Mouse (Mus musculus): Measurements from ENCODE around the gene Vac14.
"Not testable (repeated sequence)": the region's sequence is repeated elsewhere in the genome, so short reads cannot be mapped to it uniquely, and the experiment has no call there.

Vac14 gene

DNA sequence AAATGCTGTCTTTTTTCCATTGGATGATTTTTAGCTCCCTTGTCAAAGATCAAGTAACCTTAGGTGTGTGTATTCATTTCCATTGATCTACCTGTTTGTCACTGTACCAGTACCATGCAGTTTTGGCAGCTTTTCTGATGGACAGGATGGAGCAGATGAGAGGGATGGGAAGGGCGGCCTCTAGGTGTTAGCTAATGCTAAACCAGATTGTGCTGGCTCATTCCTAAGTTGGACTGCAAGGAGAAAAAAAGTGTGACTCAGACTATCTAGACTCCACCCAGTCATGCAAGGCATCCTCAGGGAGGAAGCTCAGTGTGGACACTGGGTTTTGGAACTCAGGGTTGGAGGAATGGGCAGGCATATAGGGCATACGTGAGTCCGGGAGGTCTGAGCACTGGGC lies 30.2 kb downstream of the Vac14 start:
- DNase-seq (ENCODE audit: low read depth, low spot score) = no peak

DNA sequence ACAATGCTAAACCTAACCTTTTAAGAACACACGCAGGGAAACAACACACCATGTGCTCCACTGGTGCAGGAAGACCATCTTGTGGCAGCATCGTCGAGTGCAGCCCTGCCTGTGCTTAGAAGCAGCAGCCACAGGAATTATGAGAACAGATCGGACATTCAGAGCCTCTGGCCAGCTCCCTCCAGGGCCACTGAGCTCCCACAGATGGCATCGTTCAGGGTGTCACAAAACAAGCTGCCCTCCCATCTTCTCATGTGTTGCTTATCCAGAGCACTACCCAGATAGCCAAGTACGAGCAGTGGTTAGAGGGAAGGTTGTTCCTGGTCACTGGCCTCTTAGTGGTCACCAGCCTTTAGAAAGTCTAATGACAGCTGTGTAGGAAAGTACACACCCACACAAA lies 30.9 kb downstream of the Vac14 start:
- no peak for DNase-seq (ENCODE audit: low read depth, low spot score)

DNA sequence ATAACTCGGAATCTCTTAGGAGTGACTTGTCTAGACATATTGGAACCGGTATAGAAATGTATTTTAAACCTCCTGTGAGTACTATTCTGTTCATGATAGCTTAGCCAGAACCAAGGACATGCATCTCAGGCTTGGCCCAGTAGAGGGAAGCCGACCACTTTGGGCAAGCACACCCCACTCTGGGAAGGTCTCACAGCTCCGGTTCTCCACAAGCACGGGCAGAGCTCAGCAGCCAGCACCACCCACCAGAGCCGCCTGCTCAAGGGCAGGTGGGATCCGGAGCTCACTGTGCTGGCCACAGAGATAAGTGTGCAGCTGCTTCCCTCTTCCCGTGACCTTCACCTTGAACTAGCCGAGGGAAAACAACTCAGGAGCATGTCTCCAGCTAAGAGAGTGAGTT lies 32.5 kb downstream of the Vac14 start:
- no peak for DNase-seq (ENCODE audit: low read depth, low spot score)

DNA sequence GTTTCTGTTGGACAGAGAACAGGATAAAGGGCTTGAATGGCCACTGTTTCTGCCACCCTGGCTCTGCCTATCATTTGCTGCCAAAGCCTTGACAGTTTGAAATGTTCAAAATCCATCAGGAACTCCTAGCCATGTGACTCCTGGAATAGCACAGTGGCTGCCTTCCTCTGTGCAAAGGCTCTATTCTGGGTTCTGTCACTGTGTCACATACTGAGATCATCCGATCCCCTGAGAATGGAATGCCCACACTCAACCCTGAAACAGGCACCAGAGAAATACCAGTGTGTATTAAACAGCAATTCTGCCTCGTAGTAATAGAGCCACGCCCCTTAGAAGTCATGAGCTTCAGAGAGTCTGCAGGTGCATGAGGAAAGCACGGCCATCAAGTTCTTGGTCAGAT lies 33.5 kb downstream of the Vac14 start:
- no peak for DNase-seq (ENCODE audit: low read depth, low spot score)

DNA sequence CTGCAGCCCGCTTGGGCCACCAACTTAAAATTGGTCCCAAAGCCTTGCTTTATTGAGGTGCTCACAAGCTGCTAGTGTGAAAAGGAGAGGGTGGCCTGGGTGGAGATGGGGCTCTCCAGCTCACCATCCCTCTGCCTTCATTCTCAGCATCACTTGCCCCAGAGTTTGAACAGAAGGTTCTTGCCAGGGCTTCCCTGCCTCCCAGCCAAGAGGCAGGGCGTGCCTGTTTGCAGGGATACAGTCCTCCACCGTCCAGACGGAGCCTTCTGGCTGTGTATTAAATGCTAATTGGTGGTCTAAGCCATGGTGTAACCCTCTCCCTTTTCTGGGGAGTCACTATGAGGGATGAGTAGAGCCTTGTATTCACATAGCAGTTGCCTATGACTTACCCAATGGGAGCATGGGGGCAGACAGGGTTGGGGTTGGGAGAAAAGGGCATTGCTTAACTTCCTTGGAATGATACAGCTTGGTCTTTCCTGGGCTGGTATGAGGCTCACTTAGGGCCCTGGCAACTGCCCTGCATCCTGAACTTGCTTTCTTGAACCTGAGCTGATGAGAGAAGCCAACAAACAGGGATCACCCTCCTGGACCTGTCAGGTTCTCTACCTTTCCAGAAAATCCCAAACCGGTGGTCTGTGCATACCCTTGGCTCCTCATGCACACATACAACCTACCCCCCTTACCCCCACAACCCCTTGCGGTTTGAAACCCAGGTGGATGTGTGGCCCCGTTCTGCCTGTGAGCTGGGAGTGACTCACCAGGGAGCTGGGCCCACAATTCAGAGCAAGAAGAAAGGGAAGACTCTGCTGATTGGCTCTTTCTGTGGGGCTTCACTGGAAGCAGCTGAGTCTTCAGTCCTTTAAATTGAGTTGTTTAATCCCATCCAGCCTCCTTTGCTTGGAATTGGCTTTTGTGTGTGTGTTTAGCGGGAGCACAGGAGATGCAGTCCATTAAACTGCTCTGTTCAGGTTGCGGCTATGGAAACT lies 36.0 kb downstream of the Vac14 start:
- DNase-seq (ENCODE audit: low read depth, low spot score) = no peak

DNA sequence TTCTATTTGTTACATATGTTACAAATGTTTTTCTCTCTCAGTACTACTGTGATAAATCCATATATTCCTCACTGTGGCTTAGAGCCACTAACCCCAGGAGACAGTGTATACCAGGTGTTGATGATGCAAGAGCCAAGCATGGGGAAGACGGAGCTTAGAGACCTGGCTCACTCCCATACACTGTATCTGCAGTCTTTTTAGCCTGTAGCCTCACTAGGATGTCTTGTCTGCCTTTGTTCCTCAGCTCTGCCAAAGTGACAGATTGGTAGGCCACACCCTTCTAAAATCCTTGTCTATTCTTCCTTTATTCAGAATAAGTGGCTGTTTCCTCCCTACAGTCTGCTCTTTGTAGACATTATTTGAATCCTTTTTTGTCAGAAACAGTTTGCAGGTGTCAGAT lies 37.4 kb downstream of the Vac14 start:
- no peak for DNase-seq (ENCODE audit: low read depth, low spot score)

DNA sequence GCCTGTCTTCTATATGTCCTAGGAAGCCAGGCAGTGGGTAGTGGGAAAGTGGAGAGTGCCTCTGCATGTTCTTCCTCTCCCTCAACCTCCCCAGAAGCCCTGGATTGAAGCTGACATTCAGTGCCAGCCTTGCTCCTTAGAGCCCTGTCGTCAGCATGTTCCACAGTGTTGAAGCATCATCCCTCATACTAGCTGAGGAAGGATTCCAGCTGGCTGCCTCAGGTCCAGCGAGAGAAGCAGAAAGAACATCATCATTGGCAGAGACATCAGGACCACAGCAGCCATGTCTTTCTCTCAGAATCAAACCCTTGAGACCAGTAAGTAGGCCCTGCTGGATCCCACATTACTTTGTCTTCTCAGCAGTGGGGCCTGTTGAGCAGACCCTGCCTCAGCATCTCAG lies 39.3 kb downstream of the Vac14 start:
- no peak for DNase-seq (ENCODE audit: low read depth, low spot score)

DNA sequence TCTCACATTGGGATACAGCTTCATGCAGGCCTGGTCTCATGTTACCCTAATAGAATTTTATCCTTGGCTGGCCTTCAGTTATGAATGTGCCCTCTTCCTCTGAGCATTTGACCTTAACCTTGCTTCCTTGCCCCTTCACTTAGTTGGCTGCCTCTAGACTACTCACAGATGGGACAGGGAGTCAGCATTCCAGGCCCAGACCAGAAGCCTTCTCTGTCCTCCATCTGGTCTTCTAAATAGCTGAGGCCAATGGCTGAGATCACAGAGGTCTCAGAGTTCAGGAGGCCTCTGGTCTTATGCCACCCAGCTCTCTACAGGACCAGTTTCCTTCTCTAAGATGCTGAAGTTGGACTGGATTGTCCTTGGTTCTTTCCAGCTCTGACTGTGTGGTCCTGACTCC lies 41.7 kb downstream of the Vac14 start:
- DNase-seq (ENCODE audit: low read depth, low spot score) = no peak

DNA sequence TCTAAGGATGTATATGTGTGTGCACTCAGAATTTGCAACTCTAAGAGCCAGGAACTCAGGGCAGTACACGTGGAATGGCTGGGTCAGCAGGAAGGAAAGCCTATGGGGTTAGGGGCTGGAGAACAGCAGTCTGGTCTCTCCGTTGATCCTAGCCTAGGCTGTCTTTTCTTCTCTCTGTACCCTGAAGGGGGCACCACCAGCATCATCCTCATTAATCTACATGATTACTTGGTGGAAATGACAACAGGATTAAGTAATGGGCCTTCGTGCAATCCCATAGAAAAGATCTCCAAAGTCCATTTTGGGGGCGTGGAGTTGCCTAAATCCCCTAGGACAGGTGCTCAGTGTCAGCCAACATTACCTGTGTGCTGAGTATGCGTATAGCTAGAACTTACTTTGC lies 44.2 kb downstream of the Vac14 start:
- DNase-seq (ENCODE audit: low read depth, low spot score) = no peak

DNA sequence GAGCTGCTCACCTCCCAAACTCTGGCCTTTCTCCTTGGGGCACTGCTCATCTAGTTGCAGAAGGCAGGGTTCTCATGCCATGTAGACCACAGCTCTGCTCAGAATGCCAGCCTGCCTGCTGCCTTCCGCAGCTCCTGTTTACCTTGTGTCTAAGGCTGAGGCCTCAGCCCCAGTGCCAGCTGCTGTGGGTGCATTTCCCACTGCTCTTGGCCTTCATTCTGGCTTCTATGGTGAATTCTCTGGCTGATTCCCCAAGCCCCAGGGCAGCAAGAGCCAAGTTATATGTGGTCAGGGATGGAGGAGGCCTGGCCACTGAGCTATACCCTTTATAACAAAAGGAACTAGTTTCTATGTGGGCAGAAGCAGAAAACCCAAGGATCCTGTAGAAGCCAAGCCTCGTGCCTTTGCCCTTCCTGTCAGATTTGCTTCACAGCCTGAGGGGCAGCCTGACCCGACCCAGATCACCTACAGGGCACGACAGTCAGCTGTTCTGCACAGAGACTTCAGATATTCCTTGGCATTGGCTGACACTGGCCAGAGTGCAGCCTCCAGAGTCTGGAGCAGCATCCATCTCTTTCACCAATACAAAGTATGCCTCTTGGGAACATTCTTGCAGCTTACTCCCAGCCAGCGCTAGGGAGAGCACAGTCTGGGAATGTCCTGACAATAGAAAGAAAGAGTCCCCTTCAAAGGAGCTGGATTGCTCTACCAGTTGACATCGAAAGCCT lies 44.8 kb downstream of the Vac14 start:
- no peak for DNase-seq (ENCODE audit: low read depth, low spot score)

DNA sequence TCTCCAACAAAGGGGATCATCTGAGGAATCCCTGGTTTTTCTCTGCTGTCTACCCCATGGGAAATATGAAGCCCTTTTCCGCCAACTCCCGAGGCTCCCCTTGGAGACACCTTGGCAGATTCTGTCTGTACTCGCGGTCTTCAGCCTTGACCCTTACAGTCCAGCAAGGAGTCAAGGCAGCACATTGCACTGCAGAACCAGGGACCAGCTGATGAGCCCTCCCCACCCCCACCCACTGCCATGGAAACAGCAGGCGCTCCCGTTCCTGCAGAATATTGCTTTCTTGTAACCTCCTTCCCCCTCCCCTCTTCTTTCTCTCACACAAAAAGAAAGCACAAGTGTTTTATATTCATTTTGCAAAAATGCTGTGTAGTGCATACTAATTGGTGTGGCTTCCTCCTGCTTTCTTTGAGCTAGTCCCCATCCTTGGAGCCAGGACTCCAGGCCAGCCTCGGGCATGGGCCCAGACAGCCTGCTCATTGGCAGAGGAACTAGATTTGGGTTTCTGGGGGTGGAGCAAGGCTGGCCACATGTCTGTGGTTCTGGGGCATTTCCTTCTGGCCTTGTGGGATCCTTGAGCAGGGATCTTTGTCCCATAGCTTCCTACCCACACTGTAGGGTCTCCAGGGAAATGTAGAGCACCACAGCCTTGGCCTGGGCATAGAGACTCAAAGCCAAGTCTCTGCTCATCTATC lies 46.0 kb downstream of the Vac14 start:
- no peak for DNase-seq (ENCODE audit: low read depth, low spot score)

DNA sequence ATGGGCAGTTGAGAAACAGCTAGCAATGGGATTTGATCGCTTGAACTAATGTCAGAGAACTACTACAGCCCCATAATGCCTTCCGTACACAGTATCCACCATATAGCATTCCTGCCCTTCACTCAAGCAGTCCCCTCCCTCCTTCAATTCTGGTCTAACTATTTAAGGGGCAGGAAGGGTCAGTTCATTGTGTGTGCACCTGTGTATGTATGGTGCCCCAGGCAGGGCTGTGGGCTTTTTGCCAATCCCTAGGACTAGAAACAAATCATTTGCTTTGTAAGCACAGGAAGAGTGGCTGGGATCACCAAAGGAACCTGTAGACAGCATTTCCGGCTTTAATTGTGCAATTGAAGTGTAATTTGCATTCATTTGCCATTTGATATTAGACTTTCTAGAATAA lies 46.6 kb downstream of the Vac14 start:
- DNase-seq (ENCODE audit: low read depth, low spot score) = no peak

DNA sequence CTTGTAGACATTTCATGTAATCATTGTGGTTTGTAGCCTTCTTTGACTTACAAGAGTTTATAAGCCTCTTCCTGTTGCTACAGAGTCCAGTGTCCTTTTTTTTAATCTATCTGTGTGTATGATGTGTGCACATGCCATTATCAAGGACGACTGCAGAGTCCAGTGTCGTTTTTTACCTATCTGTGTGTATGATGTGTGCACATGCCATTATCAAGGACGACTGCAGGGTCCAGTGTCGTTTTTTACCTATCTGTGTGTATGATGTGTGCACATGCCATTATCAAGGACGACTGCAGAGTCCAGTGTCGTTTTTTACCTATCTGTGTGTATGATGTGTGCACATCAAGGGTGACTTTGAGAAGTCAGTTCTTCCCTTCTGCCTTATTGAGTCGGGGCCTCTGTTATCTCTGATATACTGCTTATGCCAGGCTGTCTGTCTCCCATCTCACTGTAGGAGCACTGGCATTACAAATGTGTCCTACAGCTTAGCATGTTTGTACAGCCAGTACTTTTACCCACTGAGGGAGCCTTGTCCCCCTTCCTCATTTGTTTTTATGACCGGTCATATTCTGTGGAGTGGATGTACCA lies 49.3 kb downstream of the Vac14 start:
- not testable (repeated sequence) for DNase-seq (ENCODE audit: low read depth, low spot score)

DNA sequence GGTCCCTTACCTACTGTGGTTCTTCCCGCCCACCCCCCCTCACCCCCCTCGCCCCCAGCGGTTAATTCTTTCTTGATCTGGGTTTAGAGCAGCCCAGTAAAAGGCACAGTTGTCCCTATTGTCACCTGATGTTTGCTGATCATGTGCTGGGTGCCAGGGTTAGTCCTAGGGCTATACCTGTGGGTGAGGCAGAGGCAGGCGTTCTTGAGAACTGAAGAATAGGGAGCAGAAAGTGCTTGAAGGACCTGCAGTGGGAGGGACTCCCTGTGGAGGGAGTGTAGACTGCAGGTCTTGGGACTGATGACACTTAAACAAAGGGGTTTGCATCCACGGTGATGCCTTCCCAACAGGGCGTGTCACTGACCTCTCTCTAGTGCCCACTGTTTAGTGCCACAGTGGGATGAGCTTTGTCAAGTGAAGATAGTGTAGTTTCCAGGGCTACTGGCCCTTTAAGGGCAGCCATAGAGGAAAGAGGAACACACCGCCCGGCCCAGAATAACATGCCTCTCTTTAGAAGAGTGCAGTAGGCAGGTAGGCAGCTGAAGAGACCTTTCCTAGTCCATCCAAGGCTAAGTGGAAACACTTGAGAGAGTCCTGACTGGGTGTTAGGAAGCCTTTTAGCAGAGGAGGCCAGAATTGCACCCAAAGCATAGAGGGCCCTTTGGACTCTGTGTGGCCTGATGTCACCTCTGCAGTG lies 51.7 kb downstream of the Vac14 start:
- peak; percentile 26 for DNase-seq (ENCODE audit: low read depth, low spot score)

DNA sequence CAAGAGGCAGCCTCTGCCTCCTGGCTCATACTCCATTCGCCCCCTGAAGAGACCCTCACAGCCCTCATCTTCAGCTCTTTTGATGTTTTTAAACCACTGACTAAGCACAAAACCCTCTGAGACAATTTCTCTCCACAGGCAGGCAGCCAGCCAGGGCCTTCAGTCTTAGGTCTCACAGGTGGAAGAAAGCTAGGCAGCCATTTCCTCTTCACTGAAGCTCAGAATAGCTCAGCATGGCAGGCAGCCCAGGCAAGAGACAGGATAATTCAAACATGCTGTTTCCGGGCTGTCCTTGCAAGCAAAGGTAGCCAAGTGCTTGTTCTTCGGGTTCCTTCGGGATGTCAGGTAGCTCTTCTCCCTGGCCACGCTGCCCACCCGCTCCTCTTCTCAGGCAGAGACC lies 52.9 kb downstream of the Vac14 start:
- no peak for DNase-seq (ENCODE audit: low read depth, low spot score)

DNA sequence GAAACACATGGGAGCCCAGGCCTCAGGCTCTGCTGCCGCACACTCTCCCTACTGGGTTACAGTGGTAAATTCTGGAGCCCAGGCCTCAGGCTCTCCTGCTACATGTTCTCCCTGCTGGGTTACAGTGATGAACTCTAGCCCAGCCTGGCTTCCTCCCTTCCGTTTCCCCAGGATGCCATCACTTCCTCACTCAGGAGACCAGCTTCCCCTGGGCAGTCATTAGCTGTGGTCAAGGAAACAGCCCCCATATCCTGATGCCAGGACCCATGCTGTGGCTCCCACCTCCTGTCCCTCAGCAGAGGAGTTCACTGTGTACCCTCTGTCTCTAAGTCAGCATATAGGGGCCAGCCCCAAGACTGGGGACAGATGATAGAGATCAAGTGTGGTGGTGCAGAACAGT lies 53.7 kb downstream of the Vac14 start:
- no peak for DNase-seq (ENCODE audit: low read depth, low spot score)

DNA sequence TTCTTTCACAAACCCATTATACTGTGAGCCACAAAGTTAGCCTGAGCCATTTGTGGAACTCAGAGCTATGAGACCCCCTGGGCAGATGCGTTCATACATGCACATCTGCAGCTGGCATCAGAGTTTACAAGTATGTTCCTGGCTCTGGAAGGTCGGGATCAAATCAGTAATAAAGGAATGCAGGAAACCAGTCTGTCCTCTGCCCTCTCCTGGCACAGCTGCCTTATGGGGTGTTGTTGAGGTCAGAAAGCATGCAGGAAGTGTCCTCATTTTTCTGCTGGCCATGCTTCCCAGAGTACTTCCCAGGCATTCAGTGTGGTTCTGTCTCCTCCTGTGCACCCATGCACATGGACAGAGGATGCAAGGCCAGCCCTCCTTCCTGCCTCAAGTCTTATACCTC lies 54.8 kb downstream of the Vac14 start:
- DNase-seq (ENCODE audit: low read depth, low spot score) = no peak

DNA sequence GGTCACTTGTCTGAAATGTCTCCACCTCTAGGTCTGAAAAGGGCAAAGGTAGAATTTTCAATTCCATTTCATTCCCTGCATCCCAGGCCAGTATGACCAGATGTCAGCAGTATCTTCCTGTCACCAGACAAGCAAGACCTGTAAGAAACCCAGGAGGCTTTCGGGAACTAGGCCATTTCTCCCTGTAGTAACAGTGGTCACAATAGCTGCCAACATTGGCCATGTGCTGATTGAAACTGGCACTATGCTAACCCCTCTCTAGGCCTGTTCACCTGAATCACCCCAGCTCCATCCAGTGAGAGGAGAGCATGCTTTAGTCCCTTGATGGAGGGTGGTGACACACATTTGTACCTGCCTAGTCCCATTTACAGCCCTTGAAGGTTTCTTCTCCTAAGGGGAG lies 56.2 kb downstream of the Vac14 start:
- DNase-seq (ENCODE audit: low read depth, low spot score) = no peak

DNA sequence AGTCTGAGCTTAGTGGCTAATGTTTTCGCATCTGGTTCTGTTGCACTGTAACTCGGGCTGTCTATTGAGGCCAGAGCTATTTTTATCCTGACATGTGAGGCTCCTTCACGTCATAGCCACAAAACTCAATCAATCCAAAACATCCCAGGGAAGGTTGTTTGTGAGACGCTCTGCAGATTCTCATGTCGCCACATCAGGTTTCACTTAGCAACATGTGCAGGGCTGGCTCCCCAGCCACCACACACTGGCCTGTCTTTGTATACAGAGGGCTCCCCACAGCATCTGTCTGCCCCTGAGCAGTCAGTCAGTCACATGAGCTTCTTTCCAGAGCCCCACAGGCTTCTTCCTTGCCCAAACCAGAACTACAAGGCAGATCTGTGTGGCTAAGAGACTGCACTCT lies 58.3 kb downstream of the Vac14 start:
- no peak for DNase-seq (ENCODE audit: low read depth, low spot score)

DNA sequence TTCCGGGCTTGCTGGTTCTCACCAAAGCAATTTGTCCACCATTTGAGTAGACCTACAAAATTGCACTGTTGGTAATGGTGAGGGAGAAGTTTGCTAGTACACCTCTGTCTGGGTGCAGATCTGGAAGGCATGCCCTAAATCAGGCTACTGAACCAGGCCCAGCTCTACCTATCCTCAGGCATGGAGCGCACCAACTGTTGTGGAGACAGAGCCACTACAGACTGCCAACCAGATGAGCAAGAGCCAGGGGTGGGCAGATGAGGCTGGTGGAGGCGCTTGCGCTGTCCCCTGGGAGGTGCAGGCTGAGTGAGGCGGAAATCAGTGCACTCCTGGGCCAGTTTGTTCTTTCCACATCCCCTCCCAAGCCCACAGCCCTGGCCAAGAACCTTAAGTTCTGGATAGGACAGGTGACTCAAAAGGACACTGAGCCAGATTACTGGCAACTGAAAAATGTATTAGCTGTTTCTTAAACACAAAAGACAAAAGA lies 58.8 kb downstream of the Vac14 start:
- DNase-seq (ENCODE audit: low read depth, low spot score) = no peak

DNA sequence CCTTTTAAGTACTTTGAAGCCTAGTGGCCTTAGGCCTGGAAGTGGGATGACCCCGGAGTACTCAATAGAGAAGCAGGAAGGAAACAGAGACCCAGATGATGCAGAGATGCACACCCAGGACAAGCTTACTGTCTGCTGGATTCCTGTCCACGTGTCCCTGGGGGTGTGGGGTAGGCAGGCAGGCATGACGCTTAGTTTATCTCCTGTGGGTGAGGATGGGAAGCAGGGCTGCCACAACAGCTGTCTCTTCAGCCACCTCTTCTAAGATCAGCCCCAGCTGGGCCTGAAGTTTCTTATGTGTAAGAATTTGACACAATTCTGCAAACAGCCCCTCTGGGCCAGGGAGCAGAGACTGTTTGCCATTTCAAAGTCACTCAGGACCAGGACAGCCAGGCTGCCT lies 60.6 kb downstream of the Vac14 start:
- DNase-seq (ENCODE audit: low read depth, low spot score) = no peak
